Mouse (Mus musculus) granulocyte monocyte progenitor cell, adult 5-6 weeks (primary cell): ENCODE data around the gene Prm1. TPM values are rescaled to one million over a fixed set of nuclear protein-coding genes. Genes with fewer than 3 reads are reported as not detected.

Experiments
- ATAC-seq: replicated peaks from 2 replicates; pipeline ENCODE4 v1.8.0; 2016; ENCODE audit warnings: mild to moderate bottlenecking, moderate TSS enrichment, inconsistent platforms; ENCODE audit not compliant: poor library complexity, severe bottlenecking
- total RNA-seq, 2 experiments: library from RNA; stranded (forward) in 1 of 2; stranded (reverse) in 1 of 2; fragments of 200-712, 200-1000 nt in 1 of 2; fragments of >200 nt in 1 of 2; fragmentation: Nextera tagmentation in 1 of 2; gene quantifications; 2 replicates each; pipeline ENCODE4 v1.2.3; 2014 to 2017

Gene Prm1
- total RNA-seq, 2 experiments from 2014 or later, result not detected

DNA sequence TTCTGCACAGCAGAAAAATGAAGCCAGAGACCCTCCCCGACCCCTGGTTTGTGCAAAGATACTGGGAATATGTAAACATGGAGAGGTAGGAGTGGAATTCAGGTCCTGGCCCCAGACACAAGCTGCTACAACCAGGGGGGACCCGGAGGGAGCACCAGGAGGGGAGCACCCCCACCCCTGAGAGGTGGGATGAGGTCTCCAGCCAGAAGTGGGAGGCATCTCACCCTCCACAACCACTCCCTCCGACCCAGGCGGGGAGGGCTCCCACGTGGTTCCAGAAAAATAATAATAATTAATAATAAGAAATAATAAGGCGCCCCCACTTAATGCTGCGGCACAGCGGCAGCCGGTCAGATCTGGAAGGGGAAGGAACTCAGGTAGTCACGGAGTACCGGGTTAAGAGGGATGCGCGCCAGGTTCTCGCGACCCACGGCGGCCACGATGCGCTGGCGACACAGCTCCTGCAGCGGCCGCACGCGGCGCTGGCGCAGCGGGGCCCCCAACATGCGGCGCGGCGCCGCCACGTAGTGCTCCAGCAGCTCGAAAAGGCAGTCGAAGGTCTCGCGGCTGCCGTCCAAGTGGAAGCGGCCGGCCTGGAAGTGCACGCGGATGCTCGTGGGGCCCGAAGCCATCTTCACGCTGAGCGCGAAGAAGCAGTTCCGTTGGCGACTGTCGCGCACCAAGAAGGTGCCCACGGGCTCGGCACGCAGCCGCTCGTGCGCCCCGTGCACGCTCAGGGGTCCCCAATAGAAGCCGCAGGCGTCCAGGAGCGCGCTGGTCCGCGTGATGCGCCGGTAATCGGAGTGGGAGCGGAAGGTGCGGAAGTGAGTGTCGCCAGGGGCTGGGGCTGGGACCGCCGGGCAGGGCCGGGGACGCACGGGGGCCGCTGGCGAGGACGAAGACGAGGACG lies 21.5 kb downstream of the Prm1 start:
- no peak for ATAC-seq

DNA sequence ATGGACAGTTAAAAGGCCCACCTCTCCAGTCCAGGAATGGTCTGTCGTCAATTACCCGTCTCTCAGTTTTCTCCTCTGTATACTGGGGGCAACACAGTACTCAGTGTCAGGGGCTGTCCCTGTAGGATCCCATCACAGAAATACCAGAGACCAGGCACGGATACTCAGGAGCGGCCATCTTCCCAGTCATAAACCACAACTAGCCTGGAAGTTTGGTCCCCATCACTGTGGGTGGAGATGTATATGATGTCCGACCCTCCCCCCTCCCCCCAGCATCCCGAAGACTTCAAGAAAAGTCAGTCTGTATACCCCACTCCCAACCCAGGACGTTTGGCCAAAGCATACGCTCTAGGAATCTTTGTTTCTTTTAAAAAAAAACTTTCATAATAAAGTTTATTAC lies 22.2 kb downstream of the Prm1 start:
- ATAC-seq, result no peak

GRCm38 (mm10) chr16:10783152-10783434 lies 22.5 kb downstream of the Prm1 start:
- ATAC-seq, result peak; percentile 40

- ATAC-seq, result peak; percentile 0; the same call in 1 of the 2 replicates
Measured at GRCm38 (mm10) chr16:10782377-10783151, 23.1 kb downstream of the Prm1 start.

GRCm38 (mm10) chr16:10781862-10782371 lies 23.7 kb downstream of the Prm1 start:
- ATAC-seq, result no peak

DNA sequence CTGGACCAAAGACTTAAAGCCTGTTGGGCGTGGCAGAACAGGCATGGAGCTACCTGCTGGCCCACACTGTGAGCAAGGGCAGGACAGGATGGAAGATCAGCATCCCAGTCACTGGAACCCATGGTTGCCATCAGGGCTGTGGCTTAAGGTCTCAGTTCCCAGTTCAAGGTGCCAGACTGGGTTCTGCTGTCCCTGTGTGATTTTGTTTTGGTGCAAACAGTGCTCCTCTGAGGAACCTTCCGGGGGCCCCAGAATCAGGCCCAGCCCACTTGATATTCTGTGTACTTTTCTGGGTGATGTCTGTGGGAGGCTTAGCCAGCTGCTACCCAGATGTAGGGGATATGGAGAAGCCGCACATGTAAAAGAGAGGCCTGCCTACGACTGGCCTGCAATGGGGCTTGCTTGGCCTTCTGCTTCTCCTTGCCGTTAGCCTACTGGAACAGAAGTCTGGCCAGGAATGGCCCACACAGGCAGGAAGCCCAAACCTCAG lies 25.0 kb downstream of the Prm1 start:
- no peak for ATAC-seq

- ATAC-seq, result no peak
Measured at GRCm38 (mm10) chr16:10777579-10778160, 28.0 kb downstream of the Prm1 start.

DNA sequence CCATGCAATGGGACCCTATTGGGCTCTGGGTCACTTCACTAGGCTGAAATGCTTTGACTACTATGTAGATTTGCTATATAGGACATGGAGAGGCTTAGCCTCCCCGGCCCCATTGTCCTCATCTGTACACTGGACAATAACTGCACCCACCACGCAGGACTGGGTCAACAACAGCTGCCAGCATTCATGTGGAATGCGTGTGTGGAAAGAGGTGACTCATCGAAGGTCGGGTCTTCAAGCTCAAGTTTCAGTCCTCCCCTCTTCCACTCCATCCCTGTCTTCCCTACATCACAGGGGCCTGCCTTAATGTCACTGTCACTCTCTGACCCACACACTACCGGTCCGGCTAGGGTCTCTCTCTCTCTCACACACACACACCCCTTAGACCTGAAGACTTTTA lies 29.3 kb downstream of the Prm1 start:
- no peak for ATAC-seq

DNA sequence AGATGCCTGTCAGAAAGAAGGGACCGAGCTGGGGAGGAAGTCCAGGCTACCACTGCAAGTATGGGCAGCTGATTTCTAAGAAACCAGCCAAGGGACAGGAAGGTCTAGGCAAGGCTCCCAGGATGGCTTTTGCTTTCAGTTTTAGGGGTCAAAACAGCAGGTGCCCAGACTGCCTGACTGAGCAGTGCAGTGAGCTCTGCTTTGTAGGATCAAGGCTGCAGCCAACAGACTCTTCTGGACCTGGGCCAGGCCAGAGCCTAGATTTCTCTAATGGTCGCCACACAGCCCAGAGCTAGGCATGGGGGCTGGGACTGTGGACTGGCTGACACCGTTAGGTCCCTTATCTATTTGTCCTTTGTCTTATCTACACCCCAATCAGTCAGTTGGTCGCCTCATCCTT lies 30.9 kb downstream of the Prm1 start:
- ATAC-seq, result peak; percentile 24

- no peak for ATAC-seq
Measured at GRCm38 (mm10) chr16:10773543-10773942, 32.1 kb downstream of the Prm1 start.

DNA sequence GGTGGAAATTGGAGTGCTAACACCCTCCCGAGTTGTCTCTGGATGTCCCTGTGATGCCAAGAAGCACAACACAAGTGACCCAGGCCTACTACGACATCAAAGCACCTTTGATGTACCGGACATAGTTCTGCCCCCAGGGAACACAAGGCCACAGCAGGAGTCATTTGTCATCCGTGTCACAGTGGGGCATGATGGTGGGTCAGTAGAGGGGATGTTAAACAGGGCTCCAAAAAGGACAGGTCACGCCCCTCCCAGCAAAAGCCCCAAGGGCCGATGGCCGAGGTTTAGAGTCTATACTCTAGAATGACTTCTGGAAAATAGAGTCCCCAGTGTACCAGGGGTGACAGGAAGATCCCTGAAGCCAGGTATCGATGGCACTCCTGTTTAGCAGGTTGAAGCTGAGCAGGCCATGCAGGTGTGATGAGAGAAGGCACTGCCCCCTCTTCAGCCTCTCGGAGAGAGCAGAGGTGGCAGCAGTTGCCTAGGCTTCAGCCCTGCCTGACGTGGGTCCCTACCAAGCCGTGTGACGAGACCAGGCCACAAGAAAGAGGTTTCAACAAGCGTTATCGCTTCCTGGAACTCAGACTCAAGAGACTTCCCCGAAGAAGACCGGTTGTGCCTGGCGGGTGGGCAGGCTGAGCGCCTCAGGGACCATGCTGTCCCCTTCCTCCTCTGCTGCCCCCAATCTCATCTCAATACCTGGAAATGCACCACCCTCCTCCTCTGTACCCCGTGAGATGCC lies 33.7 kb downstream of the Prm1 start:
- no peak for ATAC-seq

DNA sequence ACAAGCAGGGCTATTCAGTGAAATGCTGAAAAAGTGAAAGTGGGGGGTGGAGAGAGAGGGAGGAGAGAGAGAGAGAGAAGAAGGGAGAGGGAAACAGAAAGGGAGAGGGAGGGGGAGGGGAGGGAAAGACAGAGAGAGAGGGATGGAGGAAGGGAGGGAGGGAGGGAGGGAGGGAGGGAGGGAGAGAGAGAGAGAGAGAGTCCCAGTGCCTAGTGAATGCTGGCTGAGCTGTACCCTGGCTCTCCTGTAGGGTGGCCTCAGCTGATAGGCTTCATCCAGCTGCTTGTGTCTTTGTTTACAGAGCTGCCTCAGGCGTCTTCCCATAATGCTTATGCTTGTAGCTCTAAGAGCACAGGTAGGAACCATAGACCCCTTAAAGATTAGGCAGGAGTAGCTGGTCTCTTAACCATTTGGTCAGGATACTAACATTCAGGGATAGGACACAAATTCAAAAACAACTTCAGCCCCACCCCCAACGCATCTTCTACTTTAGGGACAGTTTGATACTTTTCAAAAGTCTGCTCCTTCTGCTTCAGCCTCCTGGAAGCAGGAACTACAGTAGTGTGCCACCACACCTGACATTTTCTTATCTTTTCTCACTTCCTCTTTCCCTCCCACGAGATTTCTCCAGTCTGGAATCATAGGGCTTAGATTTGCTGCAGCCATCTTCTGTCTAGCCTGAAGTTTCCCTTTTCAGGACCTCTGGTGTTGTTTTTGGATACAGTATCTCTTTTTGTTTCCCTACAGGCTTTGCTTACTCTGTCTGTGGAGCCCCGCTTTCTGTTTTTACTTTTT lies 34.9 kb downstream of the Prm1 start:
- ATAC-seq, result no peak

DNA sequence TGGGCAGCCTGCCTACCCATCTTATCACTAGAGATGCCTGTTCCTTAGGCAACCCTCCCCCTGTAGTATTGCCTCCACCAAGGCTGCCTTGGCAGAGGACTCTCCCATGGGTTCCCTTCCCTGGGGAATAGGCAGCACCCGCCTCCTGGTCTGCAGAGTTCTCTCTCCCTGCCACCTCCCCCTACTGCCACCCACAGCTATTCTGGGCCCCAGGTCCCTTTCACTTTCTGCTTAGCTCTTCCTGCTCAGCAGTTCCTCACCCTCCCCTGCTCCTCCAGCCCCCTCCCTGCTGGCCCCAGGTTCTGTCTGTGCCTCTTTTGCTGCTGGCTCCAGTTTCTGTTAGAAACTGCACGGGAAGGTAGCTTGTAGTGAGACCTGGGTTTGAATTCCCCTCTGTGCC lies 36.0 kb downstream of the Prm1 start:
- ATAC-seq, result peak; percentile 62

GRCm38 (mm10) chr16:10768821-10769220 lies 36.8 kb downstream of the Prm1 start:
- ATAC-seq, result peak; percentile 87

GRCm38 (mm10) chr16:10767158-10767557 lies 38.5 kb downstream of the Prm1 start:
- ATAC-seq, result 0 out of 2 replicates have a peak, but pooled peaks have one; percentile 40

DNA sequence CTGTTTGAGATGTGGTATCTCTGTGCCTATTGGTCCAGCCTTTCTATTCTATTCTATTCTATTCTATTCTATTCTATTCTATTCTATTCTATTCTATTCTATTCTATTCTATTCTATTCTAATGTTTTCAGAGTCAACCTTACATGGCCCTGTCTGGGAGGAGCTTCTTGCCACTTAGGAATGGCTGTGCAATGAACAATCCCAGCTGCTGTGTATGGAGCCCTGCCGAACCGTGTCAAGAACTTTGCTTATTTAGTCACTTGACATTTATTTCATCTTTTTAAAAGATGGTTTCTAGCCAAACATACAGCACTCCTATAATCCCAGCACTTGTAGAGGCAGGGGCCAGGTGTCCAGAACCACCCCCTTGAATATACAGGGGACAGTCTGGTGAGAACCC lies 41.3 kb downstream of the Prm1 start:
- ATAC-seq, result no peak

- no peak for ATAC-seq
Measured at GRCm38 (mm10) chr16:10763540-10764264, 41.9 kb downstream of the Prm1 start.

GRCm38 (mm10) chr16:10762569-10763180 lies 43.0 kb downstream of the Prm1 start:
- ATAC-seq, result no peak
